Mouse (Mus musculus): ENCODE data around the gene P2rx7.

The P2rx7 gene

DNA sequence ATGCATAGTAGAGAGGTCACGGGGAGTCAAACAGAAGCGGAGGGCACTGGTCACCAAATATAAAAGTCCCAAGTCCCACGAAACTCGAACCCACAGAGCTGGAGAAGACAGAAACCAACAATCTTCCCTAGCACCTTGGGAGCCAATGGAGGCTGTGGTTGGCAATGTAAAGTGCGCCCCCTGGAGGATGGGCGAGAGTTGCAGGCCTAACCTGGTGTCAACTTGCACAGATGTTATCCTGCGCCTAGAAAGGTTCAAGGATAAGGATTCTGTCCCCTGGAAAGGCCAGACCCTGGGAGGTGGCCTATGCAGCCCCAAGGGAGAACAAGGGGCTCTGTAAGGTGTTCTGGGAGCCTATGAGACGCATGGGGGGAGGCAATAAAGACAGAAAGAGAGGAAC lies 87.6 kb downstream of the P2rx7 start:
- 70% methylated on average over 8 of the region's 8 CpGs for WGBS

DNA sequence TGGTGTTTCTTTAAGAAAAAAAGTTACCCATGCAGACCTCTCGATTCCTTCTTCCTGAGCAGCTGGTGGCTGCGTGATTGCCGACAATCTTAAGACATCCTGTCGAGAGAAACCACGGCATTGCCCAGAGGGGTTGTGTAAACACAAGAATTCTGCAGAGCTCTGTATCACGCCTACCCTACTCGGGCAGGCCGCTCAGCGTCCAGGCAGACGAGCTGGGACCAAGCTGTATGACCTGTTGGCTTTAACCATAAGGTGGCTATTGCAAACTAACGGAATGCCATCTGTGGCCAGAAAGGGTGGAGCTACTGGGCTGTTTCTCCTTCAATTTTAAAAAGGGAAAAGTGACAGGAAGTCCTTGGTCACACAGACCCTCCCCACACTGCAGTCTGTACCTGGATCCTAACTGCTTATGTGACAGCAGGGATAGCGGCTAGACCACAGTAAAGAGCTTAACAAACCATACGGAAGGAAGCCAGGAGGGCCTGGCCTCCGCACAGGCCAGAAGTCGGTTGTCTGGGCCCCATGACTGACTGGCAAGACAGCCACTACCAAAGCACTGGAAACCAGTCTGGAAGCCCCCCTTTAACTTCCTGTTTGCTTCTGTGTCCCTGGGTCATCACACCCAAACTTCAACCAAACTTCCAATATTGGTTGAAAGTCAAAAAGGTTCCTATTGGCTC lies 88.4 kb downstream of the P2rx7 start:
- 46% methylated on average over 15 of the region's 15 CpGs for WGBS

DNA sequence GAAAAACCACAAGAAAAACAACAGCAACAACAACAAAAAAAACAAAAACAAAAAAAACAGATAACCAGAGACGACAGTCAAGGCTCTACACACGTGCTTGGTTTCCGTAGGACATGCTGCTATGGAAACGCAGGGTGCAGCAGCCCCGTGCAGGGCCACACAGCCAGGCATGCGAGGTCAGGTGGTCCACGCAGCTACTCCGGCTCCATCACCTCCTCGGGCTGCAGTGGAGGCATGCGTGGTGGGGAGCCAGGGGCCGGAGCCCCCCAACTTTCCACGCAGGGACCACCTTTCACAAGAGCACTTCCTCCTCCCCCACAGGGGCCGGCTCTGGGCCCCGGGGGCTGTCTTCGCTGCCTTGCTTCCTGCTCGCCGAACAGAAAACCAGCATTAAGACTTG lies 90.2 kb downstream of the P2rx7 start:
- WGBS, result 73% methylated on average over 17 of the region's 17 CpGs

DNA sequence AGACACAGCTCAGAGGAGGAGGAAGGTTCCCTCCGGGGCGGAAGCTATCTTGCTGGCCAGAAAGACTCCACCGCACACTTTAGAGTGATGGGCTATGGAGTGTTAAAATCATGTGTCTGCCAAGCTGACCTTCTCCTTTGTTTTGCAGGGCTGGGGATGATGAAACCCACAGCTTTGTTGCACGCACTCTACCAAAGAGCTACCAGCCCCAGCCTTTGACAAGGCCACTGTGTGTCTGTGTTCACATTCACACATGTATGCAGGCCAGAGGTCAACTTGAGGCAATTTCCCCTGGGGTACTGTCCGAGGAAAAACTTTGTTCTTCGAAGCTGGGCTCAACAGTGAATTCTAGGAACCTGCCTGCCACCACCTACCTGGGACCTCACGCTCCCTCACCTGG lies 92.1 kb downstream of the P2rx7 start:
- 88% methylated on average over 7 of the region's 7 CpGs for WGBS

GRCm38 (mm10) chr5:122736761-122737160 lies 93.0 kb downstream of the P2rx7 start:
- 81% methylated on average over 15 of the region's 15 CpGs for WGBS
